Mouse (Mus musculus) small intestine, adult 2 months (tissue): ENCODE measurements around the gene 1700025G04Rik. TPM values are rescaled to one million over a fixed set of nuclear protein-coding genes. Genes with fewer than 3 reads are reported as not detected.

Source experiments
- H3K27ac ChIP-seq: fragments of 200-500 bp; 2 replicates; pipeline ENCODE4 v1.5.1; 2012; ENCODE audit warnings: low read depth, low read length, control low read depth, inconsistent platforms; ENCODE audit not compliant: insufficient read depth
- H3K27me3 ChIP-seq: fragments of 200-500 bp; 2 replicates; pipeline ENCODE4 v1.6.1; 2012; ENCODE audit warnings: mild to moderate bottlenecking, moderate library complexity, low read length, inconsistent platforms; ENCODE audit not compliant: control insufficient read depth, insufficient read depth
- H3K36me3 ChIP-seq: fragments of 200-500 bp; 2 replicates; pipeline ENCODE4 v1.6.1; 2012; ENCODE audit warnings: mild to moderate bottlenecking, low read length, control low read depth, inconsistent platforms; ENCODE audit not compliant: control insufficient read depth, insufficient read depth
- H3K4me1 ChIP-seq: fragments of 200-500 bp; 2 replicates; pipeline ENCODE4 v1.6.1; 2012; ENCODE audit warnings: low read length, inconsistent platforms, mixed read lengths; ENCODE audit not compliant: control insufficient read depth, insufficient read depth, insufficient read length
- H3K4me3 ChIP-seq: fragments of 200-500 bp; 2 replicates; pipeline ENCODE4 v1.5.1; 2012; ENCODE audit warnings: low read depth, mild to moderate bottlenecking, control low read depth, inconsistent platforms, low read length, moderate library complexity
- CTCF ChIP-seq: fragments of 200-500 bp; IDR thresholded peaks from 2 replicates; pipeline ENCODE4 v1.5.1; 2012; ENCODE audit warnings: low read depth, mild to moderate bottlenecking, control low read depth, inconsistent platforms, low read length, moderate library complexity, mixed read lengths; ENCODE audit not compliant: insufficient replicate concordance, insufficient read length; ENCODE audit errors: extremely low read depth
- POLR2A ChIP-seq: fragments of 200-500 bp; IDR thresholded peaks from 2 replicates; pipeline ENCODE4 v1.6.1; 2012; ENCODE audit warnings: low read depth, mild to moderate bottlenecking, control low read depth, inconsistent platforms, low read length, moderate library complexity
- WGBS: fragments of 180-500 bp; shearing (Covaris S2); methylation state at CpG from one replicate; pipeline ENCODE4 v1.1.7; 2018; 5-methylcytosine and 5-hydroxymethylcytosine counted together
- polyA plus RNA-seq: library from polyadenylated mRNA; depleted of rRNA; stranded (reverse); fragments of >200 nt; gene quantifications from 2 replicates; pipeline ENCODE4 v1.2.3, GENCODE M21; 2012

The 1700025G04Rik gene
- polyA plus RNA-seq, 1 experiment: 1.8 TPM

- Histone ChIP-seq H3K27ac (no peak overlapping the region), H3K4me1 (no peaks in the 10 kb centered on the region), H3K27me3 (no peaks in the 10 kb centered on the region), H3K36me3 (no peaks in the 10 kb centered on the region; the same call in 1 of the 2 replicates), H3K4me3 (no peak overlapping the region)
- 77% methylated on average over 4 of the region's 4 CpGs for WGBS
- TF ChIP-seq POLR2A (no peak), CTCF (no peak)
Measured at GRCm38 (mm10) chr1:151907014-151907413, 182.9 kb downstream of the 1700025G04Rik start.

DNA sequence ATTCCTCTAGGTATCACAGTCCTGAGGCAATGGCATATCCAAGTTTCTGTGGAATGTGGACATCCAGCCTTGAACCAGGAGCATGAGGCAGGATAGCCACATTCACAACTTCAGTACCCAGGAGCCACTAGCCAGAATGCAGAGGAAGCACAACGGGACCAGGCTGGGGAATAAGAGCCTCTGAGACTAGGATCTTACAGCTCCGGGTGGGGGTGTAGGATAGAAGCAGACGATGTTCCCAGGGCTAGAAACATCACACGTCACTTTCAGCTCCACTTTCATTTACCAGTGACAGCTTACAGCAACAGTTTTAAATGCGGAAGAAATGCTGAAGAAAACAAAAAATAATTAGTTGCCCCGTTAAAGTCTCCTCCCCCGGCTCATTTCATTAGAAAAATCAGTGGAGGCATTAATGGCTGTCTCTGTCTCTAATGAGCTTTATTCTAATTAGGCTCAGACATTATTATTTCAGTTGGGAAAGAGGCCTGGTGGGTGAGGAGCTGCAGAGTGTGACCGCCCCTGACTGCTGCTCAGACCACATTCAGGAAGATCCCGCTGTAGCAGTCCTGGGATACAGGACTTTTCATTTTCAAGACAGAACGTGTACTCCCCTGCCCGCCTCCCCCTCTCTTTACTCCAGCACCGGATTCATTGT is 189.1 kb downstream of the 1700025G04Rik start:
- Histone ChIP-seq H3K4me3 (no peak overlapping the region), H3K36me3 (no peaks in the 10 kb centered on the region), H3K27me3 (no peaks in the 10 kb centered on the region), H3K4me1 (no peaks in the 10 kb centered on the region), H3K27ac (no peak overlapping the region)
- 85% methylated on average over 12 of the region's 12 CpGs for WGBS
- TF ChIP-seq POLR2A (no peak), CTCF (no peak)

GRCm38 (mm10) chr1:151899964-151900363 is 190.0 kb downstream of the 1700025G04Rik start:
- TF ChIP-seq CTCF: no peak
- no peak for TF ChIP-seq POLR2A
- Histone ChIP-seq H3K27ac (no peak overlapping the region), H3K27me3 (no peaks in the 10 kb centered on the region), H3K36me3 (no peaks in the 10 kb centered on the region), H3K4me1 (no peaks in the 10 kb centered on the region), H3K4me3 (no peak overlapping the region)
- WGBS: 88% methylated on average over 7 of the region's 7 CpGs

DNA sequence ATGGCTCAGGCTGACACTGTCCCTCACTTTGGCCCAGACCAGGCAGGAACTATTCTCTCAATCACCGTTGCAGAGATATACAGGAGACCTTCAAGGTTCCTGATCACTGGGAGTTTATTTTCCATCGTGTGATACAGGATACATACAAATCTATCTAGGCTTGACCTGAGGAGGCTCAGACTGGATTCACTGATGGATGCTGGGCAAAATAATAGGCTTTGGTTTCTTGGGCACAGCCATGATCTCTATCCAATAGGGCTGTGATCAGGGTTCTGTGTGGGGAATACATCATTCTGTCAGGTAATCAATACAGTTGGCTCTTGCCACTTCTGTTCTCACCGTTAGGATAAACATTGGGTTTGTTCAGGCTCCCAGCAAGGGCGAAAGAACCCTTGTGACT is 194.5 kb downstream of the 1700025G04Rik start:
- Histone ChIP-seq H3K4me3 (no peak overlapping the region), H3K27ac (no peak overlapping the region), H3K36me3 (no peaks in the 10 kb centered on the region; the same call in 1 of the 2 replicates), H3K27me3 (no peaks in the 10 kb centered on the region), H3K4me1 (no peaks in the 10 kb centered on the region)
- TF ChIP-seq POLR2A: no peak
- no peak for TF ChIP-seq CTCF
- WGBS: 57% methylated on average over 4 of the region's 4 CpGs

DNA sequence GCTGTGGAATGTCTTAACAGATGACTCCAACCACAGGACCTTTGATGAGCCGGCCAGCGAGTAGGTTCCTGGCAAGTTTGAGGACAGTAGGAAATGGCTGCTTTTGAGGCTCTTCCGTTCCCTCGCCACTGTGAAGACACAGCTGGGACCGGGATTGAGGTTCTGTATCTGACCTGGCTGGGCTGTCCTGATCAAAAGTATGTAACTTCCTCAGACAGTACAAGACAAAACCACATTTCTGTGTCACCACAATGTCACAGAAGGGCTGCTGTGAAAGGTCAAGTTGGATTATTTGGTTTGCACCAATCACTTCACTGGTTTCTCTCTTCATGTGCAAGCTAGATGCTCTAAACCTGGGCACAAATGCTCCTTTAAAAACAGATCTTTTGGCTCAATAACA is 195.9 kb downstream of the 1700025G04Rik start:
- TF ChIP-seq CTCF (no peak), POLR2A (no peak)
- no peak overlapping the region for H3K4me3 ChIP-seq

DNA sequence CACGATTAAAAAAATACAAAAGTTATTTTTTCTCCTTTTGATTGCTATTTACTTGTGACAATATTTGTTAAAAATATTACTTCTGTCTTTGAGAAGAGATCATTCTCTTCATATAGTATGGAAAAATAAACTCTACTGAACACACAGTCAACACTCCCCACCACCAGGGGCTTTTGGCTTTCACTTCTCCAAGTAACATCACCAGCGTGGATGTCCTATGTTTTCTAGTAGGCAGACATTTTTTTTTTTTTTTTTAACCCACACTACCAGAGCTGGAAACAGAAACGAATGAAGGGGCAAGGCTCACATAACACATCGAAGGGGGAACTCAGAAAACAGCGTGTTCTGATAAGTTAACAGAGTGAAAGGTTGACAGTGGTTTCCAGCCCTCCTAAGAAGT is 197.9 kb downstream of the 1700025G04Rik start:
- Histone ChIP-seq H3K4me3 (no peak overlapping the region), H3K36me3 (no peaks in the 10 kb centered on the region; the same call in 1 of the 2 replicates), H3K4me1 (no peaks in the 10 kb centered on the region), H3K27ac (no peak overlapping the region), H3K27me3 (no peaks in the 10 kb centered on the region)
- TF ChIP-seq CTCF: no peak
- no peak for TF ChIP-seq POLR2A
- 82% methylated on average over 5 of the region's 5 CpGs for WGBS

More for the DNA sequence above, 195.9 kb downstream of the 1700025G04Rik start:
- H3K27me3 ChIP-seq: no peaks in the 10 kb centered on the region
- no peak overlapping the region for H3K27ac ChIP-seq
- no peaks in the 10 kb centered on the region for H3K4me1 ChIP-seq
- 77% methylated on average over 5 of the region's 5 CpGs for WGBS
- H3K36me3 ChIP-seq: no peaks in the 10 kb centered on the region; the same call in 1 of the 2 replicates

GRCm38 (mm10) chr1:151891194-151891593 is 198.7 kb downstream of the 1700025G04Rik start:
- H3K27me3 ChIP-seq: no peaks in the 10 kb centered on the region
- H3K4me3 ChIP-seq: no peak overlapping the region
- no peaks in the 10 kb centered on the region; the same call in 1 of the 2 replicates for H3K36me3 ChIP-seq
- peak overlapping the region; percentile 48; the same call in 1 of the 2 replicates for H3K27ac ChIP-seq
- 79% methylated on average over 9 of the region's 9 CpGs for WGBS
- no peaks in the 10 kb centered on the region for H3K4me1 ChIP-seq
- no peak for TF ChIP-seq CTCF
- no peak for TF ChIP-seq POLR2A
